Mouse (Mus musculus) effector memory CD4-positive, alpha-beta T cell, adult 7 months (primary cell): ENCODE data around the gene Banp. TPM values are rescaled to one million over a fixed set of nuclear protein-coding genes. Genes with fewer than 3 reads are reported as not detected.

ENCODE experiments used
- polyA plus RNA-seq: library from polyadenylated mRNA; unstranded; fragments of 100-300 nt; shearing (Covaris generic); gene quantifications from one replicate; pipeline ENCODE4 v1.2.1, GENCODE M21; 2017

Gene Banp
- polyA plus RNA-seq, result 29.2 TPM

DNA sequence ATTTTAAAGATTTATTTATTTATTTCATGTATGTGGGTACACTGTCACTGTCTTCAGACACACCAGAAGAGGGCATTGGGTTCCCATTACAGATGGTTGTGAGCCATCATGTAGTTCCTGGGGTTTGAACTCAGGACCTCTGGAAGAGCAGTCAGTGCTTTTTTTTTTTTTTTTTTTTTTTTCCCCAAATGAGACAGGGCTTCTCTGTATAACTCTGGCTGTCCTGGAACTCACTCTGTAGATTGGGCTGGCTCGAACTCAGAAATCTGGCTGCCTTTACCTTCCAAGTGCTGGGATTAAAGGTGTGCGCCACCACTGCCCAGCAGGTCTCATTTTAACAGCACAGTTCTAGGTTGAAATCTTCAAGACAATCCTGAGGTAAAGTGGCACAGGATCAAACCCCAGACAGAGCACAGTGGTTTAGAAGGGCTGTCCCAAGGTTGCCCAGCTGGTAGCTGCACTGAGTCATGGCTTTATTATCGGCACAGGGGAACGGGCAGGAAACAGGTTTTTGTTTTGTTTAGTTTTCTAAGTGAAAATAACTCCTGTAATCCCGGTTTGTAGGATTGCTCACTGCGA lies at the start of gene Banp:
Banp (plus strand) TSS at position 529 of the 579 bp plus-strand sequence.

DNA sequence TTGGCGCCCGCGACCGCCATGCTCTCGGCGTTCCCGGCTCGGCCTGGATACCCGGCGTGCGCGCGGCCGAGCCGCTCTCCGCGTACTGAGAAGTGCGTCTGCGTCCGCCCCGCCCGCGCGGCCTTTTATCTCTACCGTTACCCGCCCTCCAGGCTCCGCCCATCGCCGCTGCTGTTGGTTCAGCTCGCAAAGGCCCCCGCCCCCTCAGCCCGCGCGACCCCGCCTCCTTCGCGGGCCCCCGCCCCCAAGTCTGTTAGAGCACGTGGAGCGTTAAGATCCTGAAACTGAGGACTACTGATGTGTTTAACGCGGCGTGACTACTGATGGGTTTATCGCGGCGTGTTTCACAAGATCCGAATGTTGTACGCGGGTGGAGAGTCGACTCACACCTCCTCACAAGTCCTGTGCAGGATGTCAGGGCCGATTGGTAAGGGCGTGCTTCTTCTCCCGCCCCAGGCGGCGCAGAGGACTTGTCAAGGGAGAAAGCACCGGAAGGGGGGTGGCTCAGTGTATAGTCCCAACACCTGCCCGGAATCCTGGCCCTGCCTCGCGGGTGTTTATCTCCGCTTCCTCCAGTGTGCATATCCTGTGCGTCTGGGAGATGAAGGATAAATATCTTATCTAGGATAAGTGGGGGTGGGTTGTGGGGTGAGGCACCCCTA lies 41.8 kb upstream of the Banp start, which contains the start of gene Slc7a5:
Slc7a5 (minus strand) TSS at position 108 of the 662 bp plus-strand sequence.

DNA sequence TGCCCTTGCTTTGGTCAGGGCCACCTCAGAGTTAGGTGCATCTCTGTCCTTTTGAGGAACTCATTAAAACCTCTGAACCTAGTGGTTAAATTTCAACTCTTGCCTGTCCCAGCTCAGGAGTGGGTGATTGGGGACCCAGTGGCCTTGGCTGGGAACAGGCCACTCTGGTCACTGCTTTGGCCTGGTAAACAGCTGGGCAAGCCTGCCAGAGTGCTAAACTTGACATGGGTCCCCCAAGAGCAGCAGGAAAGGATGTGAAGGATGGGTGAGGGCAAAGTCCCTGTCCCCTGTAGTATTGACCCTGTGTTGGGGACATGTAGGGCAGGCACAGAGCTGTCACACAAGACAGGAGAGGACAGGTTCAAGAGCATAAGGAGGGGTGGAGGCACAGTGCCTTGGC lies 4.7 kb upstream of the Banp start, which contains the start of gene Car5a:
Car5a (minus strand) TSS at position 74 of the 400 bp plus-strand sequence.

Other genes with a start within 250 kb of the Banp start
- 0.56 TPM for gene Jph3, start 220.1 kb upstream of the Banp start, polyA plus RNA-seq
- 42.4 TPM for gene Klhdc4, start 120.2 kb upstream of the Banp start, polyA plus RNA-seq
- gene Slc7a5, start 42.1 kb upstream of the Banp start, polyA plus RNA-seq, result 33.7 TPM
- gene Car5a, start 4.8 kb upstream of the Banp start, polyA plus RNA-seq, result not detected